Mouse (Mus musculus) cerebellum, adult 11-12 months (tissue): ENCODE results near the gene Rftn2.

ENCODE experiments used
- DNase-seq: peaks from one replicate; pipeline ENCODE4 v3.0.0; 2022

The Rftn2 gene

DNA sequence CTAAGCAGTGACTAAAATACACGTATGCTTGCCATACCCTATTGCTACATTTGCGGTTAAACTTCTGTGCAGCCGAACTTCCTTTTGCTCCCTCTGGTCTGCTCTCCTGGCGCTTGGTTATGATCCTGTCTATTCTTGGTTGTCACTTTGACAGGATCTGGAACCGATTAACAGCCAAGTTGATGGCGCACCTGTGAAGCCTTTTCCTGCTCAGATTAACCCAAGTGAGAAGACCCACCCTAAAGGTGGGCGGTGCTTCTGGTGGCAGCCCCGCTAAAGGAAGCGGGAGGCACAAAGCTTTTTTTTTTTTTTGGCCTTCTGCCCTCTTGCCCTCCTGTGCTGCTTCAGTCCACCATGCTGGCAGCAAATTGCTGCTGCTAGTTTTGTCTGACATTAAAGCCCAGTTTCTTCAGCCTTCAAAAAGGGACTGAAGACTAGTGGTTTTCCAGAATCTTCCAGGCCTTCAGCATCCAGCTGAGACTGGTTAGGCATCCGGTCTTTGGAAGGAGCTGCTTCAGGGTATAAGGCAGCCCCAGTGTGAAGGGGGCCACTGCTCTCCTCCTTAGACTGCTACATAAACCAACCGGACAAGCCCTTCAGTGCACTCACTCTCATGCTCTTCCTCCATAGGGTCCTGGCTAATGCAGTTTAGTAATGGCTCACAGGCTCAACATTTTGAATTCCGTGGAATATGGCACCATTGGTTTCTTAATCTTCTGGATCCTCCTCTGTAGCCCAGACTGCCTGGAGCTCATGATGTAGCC is 16.2 kb downstream of the Rftn2 start:
- DNase-seq = no peak

DNA sequence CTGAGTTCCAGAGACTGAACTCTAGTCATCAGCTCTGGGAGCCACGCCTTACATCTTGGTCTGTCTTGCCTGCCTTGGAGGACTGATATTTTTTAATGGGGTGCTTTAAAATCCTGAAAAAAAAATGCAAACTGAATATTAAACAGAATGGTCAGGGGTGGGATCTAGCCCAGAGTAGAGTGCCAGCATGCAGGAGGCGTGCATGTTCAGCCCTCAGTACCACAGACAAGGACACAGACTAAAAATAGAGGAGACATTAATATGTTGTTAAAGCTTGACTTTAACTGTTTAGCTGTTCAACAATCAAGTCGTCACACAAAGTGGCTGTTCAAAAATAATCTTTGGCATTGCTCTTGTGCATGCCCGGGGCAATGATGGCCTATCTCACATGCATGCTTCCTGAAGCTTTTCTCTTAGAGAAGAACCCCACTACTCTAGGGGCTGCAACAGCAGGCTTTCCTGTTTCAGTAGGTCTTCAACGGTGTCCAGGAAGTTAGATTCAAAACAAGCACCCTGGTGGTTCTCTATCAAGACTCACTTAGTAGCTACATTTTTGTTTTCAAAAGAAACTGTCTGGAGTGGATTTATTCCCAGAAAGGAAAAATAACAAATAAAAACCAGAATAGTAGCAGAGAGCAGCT is 18.0 kb downstream of the Rftn2 start:
- no peak for DNase-seq

DNA sequence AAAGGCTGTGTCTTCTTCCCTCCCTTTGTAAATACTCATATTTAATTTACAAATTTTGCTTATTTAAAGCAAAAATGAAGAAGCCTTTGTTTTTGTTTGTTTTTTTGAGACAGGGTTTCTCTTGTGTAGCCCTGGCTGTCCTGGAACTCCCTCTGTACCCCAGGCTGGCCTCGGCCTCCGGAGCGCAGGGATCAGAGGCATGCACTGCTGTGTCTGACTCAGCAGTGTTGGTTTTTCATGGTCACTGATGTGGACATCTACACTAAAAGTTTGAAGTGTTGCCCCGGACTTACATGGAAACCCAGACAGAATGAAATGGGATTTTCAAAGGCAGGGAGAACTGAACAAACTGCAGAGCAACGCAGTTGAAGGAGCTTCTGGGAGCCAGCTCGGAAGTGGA is 19.0 kb downstream of the Rftn2 start:
- no peak for DNase-seq

DNA sequence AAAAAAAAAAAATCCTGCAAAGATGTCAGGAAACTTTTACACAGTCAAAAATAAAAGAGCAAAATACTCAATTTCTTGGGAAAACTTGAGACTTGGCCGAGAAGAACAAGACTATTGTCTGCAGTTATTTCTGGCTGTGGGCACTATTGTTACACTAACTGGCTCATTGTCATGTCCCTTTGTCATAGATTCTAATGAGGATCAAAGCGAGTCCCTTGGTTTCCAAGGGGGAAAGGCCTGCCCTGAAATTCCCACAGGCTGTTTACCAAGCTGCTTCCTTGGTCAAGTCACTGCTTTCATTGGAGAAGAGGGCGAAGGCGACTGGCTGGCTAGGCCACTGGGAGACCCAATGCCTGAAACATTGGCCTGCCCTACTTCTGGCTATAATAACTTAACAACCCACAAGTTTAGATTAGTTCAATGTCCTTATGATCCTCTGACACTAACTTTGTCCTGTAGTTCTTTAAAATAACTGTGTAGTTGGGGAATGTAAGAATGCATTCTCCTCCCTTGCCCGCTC is 20.7 kb downstream of the Rftn2 start:
- no peak for DNase-seq

DNA sequence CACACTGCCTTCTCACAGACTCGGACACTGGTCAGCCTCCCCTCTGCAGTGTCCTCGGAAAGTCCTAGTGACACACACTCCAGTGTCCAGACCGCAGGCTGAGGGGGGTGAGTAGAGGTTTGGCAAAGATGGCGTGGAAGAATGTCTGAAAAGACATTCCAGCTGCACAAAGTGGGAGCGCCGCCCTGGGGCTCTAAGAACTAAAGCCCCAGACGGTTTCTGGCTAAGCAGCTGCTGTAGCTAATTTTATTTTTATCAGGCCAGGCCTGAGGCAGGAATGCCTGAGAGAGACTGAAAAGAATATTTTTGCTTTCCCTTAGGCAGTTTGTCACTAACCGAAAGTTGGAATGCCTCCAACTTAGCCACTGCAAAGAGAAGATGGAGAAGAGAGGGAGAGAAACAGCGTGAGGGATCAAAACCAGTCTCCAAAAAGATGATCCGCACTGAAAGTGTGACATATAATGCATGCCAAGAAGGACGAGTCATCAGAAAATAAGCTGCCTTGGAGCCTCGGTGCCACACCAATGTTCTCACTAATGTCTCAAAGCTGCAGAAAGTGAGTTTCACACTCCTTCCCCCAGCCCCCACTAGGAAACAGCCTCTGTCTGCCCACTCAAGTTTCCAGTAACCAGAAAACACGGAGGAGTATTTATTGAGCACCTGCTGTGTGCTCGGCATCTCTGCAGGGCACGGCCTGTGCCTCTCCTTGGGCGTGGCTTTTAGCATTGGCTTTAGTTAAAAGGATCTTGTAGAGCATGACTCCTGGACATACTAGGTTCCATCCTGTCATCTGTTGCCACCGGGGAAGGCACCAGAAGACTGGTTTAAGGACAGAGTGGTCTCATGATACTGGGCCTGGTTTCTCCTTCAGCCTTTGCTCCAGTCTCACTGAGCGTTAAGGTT is 24.5 kb downstream of the Rftn2 start:
- DNase-seq = no peak

DNA sequence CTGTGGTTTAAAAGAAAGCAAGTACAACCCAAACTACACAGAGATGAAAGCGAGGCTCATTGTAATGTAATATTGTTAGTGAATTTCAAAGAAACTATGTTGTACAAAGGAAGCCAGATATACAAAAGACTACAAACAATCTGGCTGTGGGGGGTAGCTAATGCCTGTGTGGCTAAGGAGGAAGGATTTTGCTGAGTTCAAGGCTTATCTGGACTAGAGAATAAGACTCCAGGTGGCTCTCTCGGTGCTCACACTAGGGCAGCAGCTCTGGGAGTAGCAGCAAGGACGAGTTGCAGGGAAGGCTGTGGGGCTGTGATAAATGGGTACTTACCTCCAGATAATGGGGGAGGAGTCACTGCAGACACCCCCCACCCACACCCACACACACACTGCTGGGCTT is 27.9 kb downstream of the Rftn2 start:
- no peak for DNase-seq

DNA sequence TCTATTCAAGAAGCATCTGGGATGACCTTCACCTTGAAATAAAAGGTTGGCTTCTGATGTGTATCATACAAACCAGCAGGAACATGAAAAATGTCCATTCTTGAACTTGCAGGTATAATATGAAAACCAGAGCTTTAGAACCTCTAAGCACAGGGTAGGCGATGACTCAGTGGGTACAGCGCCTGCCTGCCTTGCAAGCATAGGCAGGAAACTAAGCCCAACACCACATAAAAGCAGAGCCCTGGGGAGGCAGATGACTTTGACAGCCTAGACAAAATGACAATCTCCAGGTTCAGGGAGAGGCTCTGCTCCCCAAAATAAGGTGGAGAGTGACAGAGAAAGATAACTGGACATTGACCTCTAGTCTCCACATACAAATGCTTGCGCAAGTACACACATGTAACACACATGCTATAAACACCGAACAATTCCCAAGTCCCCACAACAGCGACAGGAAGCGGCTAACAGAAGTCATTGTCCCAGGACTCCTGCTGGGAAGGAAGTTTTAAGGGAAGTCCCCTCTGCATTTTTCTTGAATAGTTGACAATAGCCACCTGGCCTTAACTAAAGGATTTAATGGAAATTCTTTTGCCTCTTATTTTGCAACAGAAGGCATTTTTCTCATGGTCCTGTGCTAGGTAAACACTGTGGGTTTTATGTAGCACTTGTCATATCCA is 30.1 kb downstream of the Rftn2 start:
- DNase-seq = no peak

DNA sequence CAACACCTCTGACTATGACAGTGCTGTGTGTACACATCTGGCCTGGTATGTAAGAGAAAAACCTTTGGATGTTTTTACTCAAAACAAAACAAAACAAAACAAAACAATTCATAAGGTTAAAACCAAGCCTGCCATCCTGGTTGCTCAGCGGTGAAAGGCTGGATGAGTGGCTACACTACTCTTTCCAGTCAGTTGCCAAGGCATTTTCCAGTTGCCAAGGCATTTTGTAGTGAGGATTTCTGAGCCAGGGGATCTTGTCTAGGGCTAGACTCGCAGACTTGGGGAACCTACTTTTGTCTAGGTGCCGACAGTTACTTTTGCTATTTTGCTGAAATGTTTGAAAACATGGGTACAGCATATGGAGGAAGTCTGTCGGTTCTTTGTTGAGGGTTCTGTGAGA is 31.6 kb downstream of the Rftn2 start:
- DNase-seq = no peak

DNA sequence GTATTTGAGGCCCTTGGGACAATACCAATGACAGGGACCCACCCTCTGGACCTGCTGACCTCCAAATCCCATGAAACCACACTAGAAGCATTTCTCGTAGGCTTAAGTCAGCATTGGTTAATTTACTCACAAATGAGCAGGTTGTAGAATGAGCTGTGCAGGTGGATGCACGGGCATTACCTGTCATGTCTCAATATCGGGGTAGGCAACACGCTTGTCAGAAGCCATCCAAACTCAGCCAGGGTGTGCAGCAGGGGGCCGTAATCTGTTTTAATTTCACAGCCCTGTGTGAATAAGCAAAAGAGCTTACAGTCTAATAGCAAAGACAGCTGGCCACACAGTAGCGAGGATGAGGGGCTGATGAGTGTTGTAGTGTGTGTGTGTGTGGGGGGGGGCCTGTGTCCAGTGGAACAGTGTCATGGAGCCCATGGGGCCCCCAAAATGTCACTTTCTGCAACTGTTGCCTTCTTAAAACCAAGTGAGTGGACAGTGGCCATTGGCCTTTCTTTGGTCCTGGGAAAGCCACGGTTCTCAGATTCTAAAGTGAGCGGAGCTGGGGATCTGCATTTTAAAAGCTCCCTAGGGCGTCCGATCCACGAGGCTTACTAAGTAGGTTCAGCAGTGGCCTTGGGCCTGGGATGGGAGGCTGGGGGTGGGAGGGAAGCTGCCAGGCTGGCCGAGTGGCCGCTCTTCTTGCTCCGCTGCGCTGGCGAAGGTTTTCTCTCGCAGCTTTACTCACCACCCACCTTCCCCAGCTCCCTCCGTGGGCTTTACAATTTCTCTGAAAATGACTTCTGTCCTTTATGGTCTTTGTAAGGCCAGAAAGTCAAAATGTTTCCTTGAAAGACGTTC is 32.3 kb downstream of the Rftn2 start:
- DNase-seq = no peak

DNA sequence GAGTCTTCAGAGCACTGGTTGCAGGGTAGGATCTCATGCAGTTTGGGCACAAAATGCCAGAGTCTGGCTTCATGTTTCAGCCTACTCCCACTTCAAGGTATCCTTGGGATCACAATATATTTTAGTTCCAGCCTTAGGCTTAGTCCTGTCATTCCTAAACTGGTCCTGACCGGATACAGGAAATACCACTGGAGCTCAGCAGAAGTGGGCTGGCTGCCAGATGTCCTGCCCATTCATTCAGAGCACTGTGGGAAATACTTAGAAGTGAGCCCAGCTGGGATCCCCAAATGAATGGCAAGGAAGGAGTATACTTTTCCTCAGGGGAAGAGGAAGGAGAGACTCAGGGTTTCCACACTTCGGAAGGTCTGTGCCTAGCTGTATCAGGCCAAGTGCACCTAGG is 33.3 kb downstream of the Rftn2 start:
- DNase-seq = no peak

DNA sequence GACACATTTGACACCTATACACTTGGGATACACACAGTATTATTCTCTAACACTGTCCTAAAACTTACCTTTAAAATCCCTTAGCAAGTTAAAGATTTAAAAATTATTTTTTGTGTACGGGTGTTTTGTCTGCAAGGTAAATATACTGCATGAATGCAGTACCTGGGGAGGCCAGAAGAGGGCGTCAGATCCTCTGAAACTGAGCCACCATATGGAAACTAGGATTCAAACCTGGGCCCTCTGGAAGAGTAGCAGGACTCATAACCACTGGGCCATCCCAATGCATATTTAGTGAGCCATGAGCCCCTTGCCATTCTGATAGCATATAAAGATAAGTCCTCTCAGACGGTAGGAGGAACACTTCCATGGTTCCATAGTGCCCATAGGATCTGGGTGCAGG is 33.8 kb downstream of the Rftn2 start:
- DNase-seq = no peak

DNA sequence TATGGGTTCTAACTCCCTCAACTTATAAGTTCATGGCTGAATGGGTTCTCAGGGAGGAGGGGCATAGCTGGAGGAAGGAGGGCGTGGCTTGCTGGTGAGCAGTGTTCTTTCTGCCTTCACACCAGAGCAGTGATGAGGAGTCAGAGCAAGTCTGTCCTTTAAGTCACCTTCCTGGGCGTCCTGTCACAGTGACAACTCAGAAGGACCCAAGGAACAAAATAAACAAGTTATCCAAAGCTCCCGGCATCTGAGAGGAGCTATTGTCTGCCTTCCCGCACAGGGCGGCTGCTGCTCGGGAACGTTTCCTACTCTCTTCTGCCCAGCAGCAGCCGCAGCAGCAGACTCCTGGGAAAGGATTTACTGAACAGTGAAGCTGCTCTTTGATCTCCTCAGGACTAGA is 34.6 kb downstream of the Rftn2 start:
- DNase-seq = no peak

DNA sequence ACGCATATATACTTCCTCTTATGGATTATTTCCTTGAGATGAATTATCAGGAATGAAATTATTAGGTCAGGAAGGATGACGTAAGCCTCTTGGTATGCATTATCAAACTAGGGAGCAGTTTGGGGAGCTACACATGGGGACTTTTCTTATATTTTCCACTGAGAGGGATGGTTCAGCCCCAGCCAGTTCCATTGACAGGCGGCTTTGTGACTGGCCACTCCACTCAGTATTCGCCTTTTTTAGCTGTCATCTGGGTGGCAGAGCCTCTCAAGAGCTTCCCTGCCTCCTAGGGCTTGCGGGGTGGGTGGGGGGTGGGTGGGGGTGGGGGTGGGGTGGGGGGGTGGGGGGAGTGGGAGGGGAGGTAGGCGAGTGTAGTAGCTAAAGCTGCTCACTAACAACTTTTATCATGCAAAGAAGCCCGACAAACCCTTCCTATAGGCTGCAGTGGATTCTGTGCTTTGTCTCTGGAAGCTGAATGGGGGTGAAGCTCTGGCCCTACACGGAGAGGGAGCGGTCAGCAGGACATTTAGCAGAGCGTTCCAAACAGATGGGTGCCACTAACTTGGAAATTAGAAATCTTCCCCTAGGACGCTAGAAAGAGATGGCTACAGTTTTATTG is 39.9 kb downstream of the Rftn2 start:
- no peak for DNase-seq

DNA sequence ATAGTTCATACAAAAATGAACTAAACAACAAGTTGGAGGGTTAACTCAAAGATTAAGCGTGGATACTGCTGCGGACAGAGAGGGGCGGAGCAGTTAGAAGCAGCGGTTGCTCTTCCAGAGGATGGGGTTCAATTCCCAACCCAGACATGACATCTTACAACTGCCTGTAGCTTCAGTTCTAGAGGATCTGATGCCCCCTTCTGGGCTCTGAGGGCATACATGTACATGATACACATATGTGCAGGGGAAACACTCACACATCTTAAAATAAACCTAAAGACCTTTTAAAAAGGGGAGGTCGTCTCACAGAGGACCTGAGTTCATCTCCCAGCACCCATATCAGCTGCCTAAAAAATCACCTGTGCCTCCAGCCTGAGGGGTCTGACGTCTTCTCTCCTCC is 40.9 kb downstream of the Rftn2 start:
- no peak for DNase-seq

DNA sequence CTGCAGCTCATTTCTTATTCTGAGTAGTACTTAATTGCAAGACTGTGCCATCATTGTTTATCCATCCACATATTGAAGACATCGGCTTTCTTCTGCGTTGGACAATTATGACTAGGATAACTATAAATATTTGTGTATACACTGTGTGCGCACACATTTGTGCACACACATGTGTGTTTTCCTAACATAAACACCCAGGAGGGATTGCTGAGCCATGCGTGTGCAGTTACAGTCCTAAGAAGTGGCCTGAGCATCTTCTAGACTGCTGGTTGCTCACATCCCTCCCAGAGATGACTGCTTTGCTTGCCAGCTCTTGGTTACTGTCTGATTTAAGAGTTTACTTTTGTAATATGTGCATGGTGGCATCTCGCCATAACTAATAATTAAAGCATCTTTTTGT is 44.2 kb downstream of the Rftn2 start:
- DNase-seq = no peak

DNA sequence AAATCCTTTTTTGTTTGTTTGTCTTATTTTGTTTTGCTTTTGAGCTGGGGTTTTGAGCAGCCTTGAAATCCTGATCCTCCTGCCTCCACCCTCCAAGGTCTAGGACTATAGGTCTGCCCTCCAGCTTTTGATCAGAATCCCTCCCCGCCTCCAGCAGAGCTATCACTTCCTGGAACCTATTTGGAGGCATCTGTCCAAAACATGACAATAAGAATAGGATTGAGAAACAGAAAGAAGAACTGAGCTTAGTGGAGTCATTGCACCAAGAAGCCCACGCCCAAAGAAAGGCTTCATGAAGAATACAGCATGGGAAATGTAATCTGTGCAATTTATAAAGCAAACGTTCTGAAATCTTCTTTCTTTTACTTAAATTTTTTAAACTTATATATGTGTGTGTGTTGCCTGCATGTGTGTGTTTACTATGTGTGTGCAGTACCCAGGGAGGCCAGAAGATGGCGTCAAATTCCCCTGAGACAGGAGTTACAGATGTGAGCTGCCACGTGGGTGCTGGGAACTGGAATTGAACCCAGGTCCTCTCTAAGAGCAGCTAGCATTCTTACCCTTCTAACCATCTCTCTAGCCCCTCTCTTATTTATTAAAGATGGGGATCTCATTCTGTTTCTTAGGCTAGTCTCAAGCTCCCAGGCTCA is 46.5 kb downstream of the Rftn2 start:
- no peak for DNase-seq

DNA sequence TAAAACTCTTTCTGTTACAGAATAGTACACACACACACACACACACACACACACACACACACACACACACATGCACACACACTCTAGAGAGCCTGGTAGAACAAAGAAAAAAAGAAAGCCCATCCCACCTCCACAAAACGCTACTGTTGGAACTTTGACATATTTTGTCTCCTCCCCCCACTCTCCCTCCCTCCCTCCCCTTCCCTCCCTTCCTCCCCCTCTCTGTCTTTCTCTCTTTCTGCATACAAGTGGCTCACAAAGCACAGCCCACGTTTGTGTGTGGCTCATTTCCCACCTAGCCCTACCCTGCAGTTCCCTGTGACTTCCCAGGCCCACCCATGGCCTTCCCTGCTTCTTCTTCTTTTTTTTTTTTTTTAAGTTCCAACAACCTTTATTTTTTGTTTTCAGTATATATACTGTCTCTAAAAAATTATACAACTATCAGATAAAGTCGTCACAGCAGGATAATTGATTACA is 52.0 kb downstream of the Rftn2 start:
- DNase-seq = no peak

DNA sequence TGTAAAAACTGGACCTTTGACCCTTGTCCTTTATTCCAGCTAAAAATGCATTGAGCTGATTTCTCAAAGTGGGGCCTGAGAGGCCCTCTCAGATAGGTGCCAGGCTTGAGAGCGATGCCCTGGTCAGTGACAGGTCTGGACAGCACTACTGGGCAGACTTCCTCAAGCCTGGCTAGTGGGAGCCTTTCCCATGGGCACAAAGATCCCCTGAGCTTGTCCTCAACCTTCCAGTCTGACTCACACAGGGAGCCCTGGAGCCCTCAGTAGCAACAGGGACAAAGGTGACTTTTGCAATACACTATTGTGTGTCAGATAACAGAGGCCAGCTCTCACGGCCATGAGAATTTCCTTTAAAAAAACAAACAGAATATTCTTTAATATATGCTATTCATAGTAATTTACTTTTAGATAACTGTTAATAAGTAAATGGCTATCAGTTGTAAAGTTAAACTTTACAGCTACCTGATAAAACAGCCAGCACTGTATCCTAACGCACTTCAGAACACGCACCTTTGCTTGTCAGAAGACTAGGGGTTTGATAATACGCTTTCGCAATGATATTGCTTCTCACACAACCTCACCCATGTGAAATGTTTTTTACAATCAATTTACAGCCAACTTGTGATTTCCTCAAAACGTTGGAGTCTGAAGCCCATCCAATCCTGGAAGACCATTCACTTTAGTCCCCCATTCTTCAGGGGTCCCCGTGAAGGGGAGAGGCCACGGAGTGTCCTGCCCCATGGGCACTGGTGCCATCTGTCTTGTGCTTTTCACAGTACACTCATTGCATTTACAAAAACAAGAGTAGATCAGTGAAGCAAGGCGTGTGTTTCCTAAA is 52.6 kb downstream of the Rftn2 start:
- DNase-seq = no peak

DNA sequence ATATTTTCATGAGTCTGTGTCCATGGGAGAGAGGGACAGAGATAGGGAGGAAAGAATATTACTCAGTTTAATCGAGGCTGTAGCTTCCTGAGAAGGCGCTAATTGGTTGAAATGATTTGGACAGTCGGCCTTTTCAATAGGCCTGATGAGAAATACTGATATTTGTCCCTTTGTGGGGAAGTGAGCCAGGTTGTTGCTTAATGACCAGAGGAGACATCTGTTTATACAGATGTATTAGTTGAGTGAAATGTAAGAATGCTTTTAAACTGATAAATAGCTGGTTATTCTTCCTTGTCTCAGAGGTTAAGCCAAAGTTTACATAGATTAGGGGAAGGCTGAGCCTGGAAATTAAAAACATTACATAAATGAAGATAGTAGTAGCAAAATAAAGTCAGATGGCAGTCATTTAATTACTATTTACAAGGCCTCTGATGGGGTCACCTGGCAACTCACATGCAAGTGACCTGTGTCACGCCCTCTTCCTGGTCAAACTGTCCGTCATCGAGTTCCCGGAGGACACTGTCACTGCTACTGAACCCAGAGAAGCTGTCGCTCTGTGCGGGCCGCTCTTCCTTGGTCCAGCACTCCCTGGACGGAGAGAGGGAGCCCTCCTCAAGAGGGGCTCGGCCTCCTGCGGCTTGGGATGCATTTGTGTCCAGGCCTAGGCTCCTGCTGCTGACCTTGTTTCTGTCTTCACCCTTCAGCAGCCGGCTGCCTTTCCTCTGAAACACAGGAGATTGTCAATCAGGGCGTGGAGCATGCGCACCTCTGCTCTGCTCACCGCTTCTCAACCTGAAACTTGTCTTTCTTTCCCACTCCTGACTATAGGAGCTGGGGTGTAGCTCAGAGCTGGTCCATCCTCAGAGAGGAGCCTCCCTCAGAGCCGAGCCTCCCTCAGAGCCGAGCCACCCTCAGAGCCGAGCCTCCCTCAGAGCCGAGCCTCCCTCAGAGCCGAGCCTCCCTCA is 54.9 kb downstream of the Rftn2 start:
- DNase-seq = no peak
